Mouse (Mus musculus) liver, postnatal 0 days (tissue): ENCODE measurements around the gene Trp53i11.

Experiments
- CTCF ChIP-seq: sonication (generic); IDR thresholded peaks from 2 replicates; pipeline ENCODE4 v1.5.1; 2016; ENCODE audit warnings: antibody characterized with exemption, low read depth
- EP300 ChIP-seq: IDR thresholded peaks from 2 replicates; pipeline ENCODE4 v1.6.1; 2016; ENCODE audit warnings: antibody characterized with exemption, low read depth, mild to moderate bottlenecking

DNA sequence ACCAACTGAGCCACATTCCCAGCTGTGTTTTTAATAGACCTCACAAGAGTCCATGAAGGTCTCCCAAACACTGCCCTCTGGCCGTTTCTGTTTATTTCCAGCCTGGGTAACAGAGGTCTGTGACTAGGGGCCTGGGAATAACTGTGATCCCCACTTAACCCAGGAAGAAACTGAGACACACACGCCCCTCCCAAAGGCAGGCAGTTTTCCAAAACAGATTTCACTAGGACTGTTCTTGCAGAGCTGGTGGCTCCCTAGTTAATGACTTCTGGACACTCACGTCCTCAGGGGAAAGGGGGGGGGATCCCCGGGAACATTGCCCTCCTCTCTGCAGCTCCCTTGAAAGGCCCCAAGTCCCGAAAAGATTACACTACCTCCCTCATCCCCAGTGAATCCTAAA lies 12.1 kb upstream of the Trp53i11 start:
- TF ChIP-seq EP300 (no peak), CTCF (no peak)
